Mouse (Mus musculus) midbrain, embryonic 15.5 days (tissue): ENCODE measurements around the gene Mtch2. TPM values are rescaled to one million over a fixed set of nuclear protein-coding genes. Genes with fewer than 3 reads are reported as not detected.
A peak's percentile ranks its signal among the peaks of the same experiment; 100 is the strongest.
"Not testable (repeated sequence)": the region's sequence is repeated elsewhere in the genome, so short reads cannot be mapped to it uniquely, and the experiment has no call there.

Experiments used
- ATAC-seq: fragments of 200-750 bp; cut with Nextera tagmentation; replicated peaks from 2 replicates; pipeline ENCODE4 v1.8.0; 2017; ENCODE audit warnings: moderate TSS enrichment
- H3K27ac ChIP-seq: fragments of 300-500 bp; sonication (generic); 2 replicates; pipeline ENCODE4 v1.5.1; 2015; ENCODE audit warnings: mild to moderate bottlenecking, inconsistent platforms
- H3K27me3 ChIP-seq: fragments of 300-500 bp; sonication (generic); replicated peaks from 2 replicates; pipeline ENCODE4 v1.6.1; 2015; ENCODE audit warnings: inconsistent platforms
- H3K36me3 ChIP-seq: fragments of 300-500 bp; sonication (generic); replicated peaks from 2 replicates; pipeline ENCODE4 v1.6.1; 2015; ENCODE audit warnings: inconsistent platforms
- H3K4me1 ChIP-seq: fragments of 300-500 bp; sonication (generic); 2 replicates; pipeline ENCODE4 v1.6.1; 2015; ENCODE audit warnings: inconsistent platforms
- H3K4me2 ChIP-seq: fragments of 300-500 bp; sonication (generic); 2 replicates; pipeline ENCODE4 v1.6.1; 2015; ENCODE audit warnings: inconsistent platforms, mild to moderate bottlenecking, moderate library complexity
- H3K4me3 ChIP-seq: fragments of 300-500 bp; sonication (generic); 2 replicates; pipeline ENCODE4 v1.5.1; 2015; ENCODE audit warnings: mild to moderate bottlenecking, inconsistent platforms
- H3K9ac ChIP-seq: fragments of 300-500 bp; sonication (generic); 2 replicates; pipeline ENCODE4 v1.6.1; 2015; ENCODE audit warnings: mild to moderate bottlenecking, inconsistent platforms
- H3K9me3 ChIP-seq: fragments of 300-500 bp; sonication (generic); 2 replicates; pipeline ENCODE4 v1.6.1; 2016; ENCODE audit warnings: inconsistent platforms
- WGBS: fragments of 180-500 bp; shearing (Covaris S2); methylation state at CpG from one replicate; pipeline ENCODE4 v1.1.7; 2015; ENCODE audit warnings: mixed read lengths; 5-methylcytosine and 5-hydroxymethylcytosine counted together
- polyA plus RNA-seq: library from polyadenylated mRNA; unstranded; fragments of >200 nt; fragmentation: Nextera tagmentation; extraction: Ambion mirVana; gene quantifications from 2 replicates; pipeline ENCODE4 v1.2.1, GENCODE M21; 2015

Mtch2 gene
- polyA plus RNA-seq, result 242 and 250 TPM in 2 replicates

- peak; percentile 96 for ATAC-seq
- H3K9me3 ChIP-seq, result no peaks in the 10 kb centered on the region
- peaks cover 16% of the 10 kb centered on the region for H3K36me3 ChIP-seq
- H3K27me3 ChIP-seq, result 0 out of 2 replicates have a peak, but pooled peaks cover 2% of the 10 kb centered on the region
- peak within 1 kb of the TSS; percentile 89 for H3K4me3 ChIP-seq
- H3K27ac ChIP-seq, result peak within 1 kb of the TSS; percentile 92
- peak within 1 kb of the TSS; percentile 66 for H3K4me2 ChIP-seq
- WGBS, result under 1% methylated on average over 67 of the region's 67 CpGs
- peak within 1 kb of the TSS; percentile 93 for H3K9ac ChIP-seq
- peaks cover 34% of the 10 kb centered on the region for H3K4me1 ChIP-seq
These were observed at the start of gene Mtch2 for GRCm38 (mm10) chr2:90846955-90847680. Gene Mtch2 (plus strand): TSS chr2:90847155.

GRCm38 (mm10) chr2:90808241-90809126 is 38.5 kb upstream of the Mtch2 start:
- H3K4me1 ChIP-seq, result no peaks in the 10 kb centered on the region
- H3K9ac ChIP-seq, result no peak overlapping the region
- H3K4me2 ChIP-seq, result no peak overlapping the region
- H3K36me3 ChIP-seq, result no peaks in the 10 kb centered on the region
- 88% methylated on average over 6 of the region's 6 CpGs for WGBS
- no peak overlapping the region for H3K4me3 ChIP-seq
- no peak overlapping the region for H3K27ac ChIP-seq
- ATAC-seq, result no peak
- no peaks in the 10 kb centered on the region for H3K27me3 ChIP-seq
- no peaks in the 10 kb centered on the region for H3K9me3 ChIP-seq

GRCm38 (mm10) chr2:90810751-90811150 is 36.2 kb upstream of the Mtch2 start:
- Histone ChIP-seq H3K27me3 (no peaks in the 10 kb centered on the region), H3K4me2 (no peak overlapping the region), H3K9ac (no peak overlapping the region), H3K4me3 (no peak overlapping the region), H3K27ac (no peak overlapping the region), H3K4me1 (no peaks in the 10 kb centered on the region), H3K36me3 (no peaks in the 10 kb centered on the region), H3K9me3 (no peaks in the 10 kb centered on the region)
- WGBS, result 86% methylated on average over 8 of the region's 8 CpGs
- ATAC-seq, result no peak

GRCm38 (mm10) chr2:90815266-90815665 is 31.7 kb upstream of the Mtch2 start:
- no peaks in the 10 kb centered on the region for H3K27me3 ChIP-seq
- WGBS, result 81% methylated on average over 2 of the region's 2 CpGs
- no peak overlapping the region for H3K4me3 ChIP-seq
- no peak for ATAC-seq
- no peak overlapping the region for H3K9ac ChIP-seq
- no peak overlapping the region for H3K27ac ChIP-seq
- H3K4me1 ChIP-seq, result no peaks in the 10 kb centered on the region
- no peaks in the 10 kb centered on the region for H3K36me3 ChIP-seq
- no peaks in the 10 kb centered on the region for H3K9me3 ChIP-seq
- no peak overlapping the region for H3K4me2 ChIP-seq

GRCm38 (mm10) chr2:90816144-90816543 is 30.8 kb upstream of the Mtch2 start:
- Histone ChIP-seq H3K9ac (no peak overlapping the region), H3K4me3 (no peak overlapping the region), H3K9me3 (no peaks in the 10 kb centered on the region), H3K27me3 (no peaks in the 10 kb centered on the region), H3K4me1 (no peaks in the 10 kb centered on the region), H3K4me2 (no peak overlapping the region), H3K27ac (no peak overlapping the region), H3K36me3 (no peaks in the 10 kb centered on the region)
- no peak for ATAC-seq
- 81% methylated on average over 4 of the region's 4 CpGs for WGBS

- 97% methylated on average over 3 of the region's 3 CpGs for WGBS
- H3K9me3 ChIP-seq, result no peaks in the 10 kb centered on the region
- H3K4me2 ChIP-seq, result no peak overlapping the region
- no peak overlapping the region for H3K4me3 ChIP-seq
- ATAC-seq, result no peak
- no peaks in the 10 kb centered on the region for H3K36me3 ChIP-seq
- no peaks in the 10 kb centered on the region for H3K27me3 ChIP-seq
- H3K4me1 ChIP-seq, result no peaks in the 10 kb centered on the region
- no peak overlapping the region for H3K27ac ChIP-seq
- H3K9ac ChIP-seq, result no peak overlapping the region
These were observed 28.2 kb upstream of the Mtch2 start for GRCm38 (mm10) chr2:90818710-90819109.

- Histone ChIP-seq H3K27me3 (no peaks in the 10 kb centered on the region), H3K4me3 (no peak overlapping the region), H3K4me2 (no peak overlapping the region), H3K9me3 (no peaks in the 10 kb centered on the region), H3K9ac (no peak overlapping the region), H3K27ac (no peak overlapping the region), H3K36me3 (no peaks in the 10 kb centered on the region), H3K4me1 (no peaks in the 10 kb centered on the region)
- WGBS, result 80% methylated on average over 3 of the region's 3 CpGs
- ATAC-seq, result no peak
These were observed 26.1 kb upstream of the Mtch2 start for GRCm38 (mm10) chr2:90820894-90821293.

GRCm38 (mm10) chr2:90822978-90823377 is 24.0 kb upstream of the Mtch2 start:
- Histone ChIP-seq H3K4me3 (no peak overlapping the region), H3K9me3 (no peaks in the 10 kb centered on the region), H3K4me2 (no peak overlapping the region), H3K4me1 (no peaks in the 10 kb centered on the region), H3K36me3 (no peaks in the 10 kb centered on the region), H3K27me3 (no peaks in the 10 kb centered on the region), H3K9ac (no peak overlapping the region), H3K27ac (no peak overlapping the region)
- 89% methylated on average over 2 of the region's 2 CpGs for WGBS
- no peak for ATAC-seq

- no peaks in the 10 kb centered on the region for H3K9me3 ChIP-seq
- no peak overlapping the region for H3K4me3 ChIP-seq
- no peak overlapping the region for H3K27ac ChIP-seq
- ATAC-seq, result no peak
- WGBS, result 93% methylated on average over 6 of the region's 6 CpGs
- H3K36me3 ChIP-seq, result no peaks in the 10 kb centered on the region
- no peaks in the 10 kb centered on the region for H3K4me1 ChIP-seq
- no peak overlapping the region for H3K4me2 ChIP-seq
- H3K27me3 ChIP-seq, result no peaks in the 10 kb centered on the region
- no peak overlapping the region for H3K9ac ChIP-seq
These were observed 23.2 kb upstream of the Mtch2 start for GRCm38 (mm10) chr2:90823781-90824180.

- not testable (repeated sequence) for ATAC-seq
These were observed 22.4 kb upstream of the Mtch2 start for GRCm38 (mm10) chr2:90824528-90824927.

GRCm38 (mm10) chr2:90825515-90826172 is 21.3 kb upstream of the Mtch2 start:
- H3K9ac ChIP-seq, result no peak overlapping the region
- H3K27me3 ChIP-seq, result no peaks in the 10 kb centered on the region
- H3K4me2 ChIP-seq, result no peak overlapping the region
- no peaks in the 10 kb centered on the region for H3K36me3 ChIP-seq
- H3K27ac ChIP-seq, result no peak overlapping the region
- no peak for ATAC-seq
- H3K4me3 ChIP-seq, result no peak overlapping the region
- WGBS, result 85% methylated on average over 11 of the region's 11 CpGs
- no peaks in the 10 kb centered on the region for H3K4me1 ChIP-seq
- no peaks in the 10 kb centered on the region for H3K9me3 ChIP-seq

More at GRCm38 (mm10) chr2:90824528-90824927, 22.4 kb upstream of the Mtch2 start:
- not testable (repeated sequence) for H3K36me3 ChIP-seq, H3K4me2 ChIP-seq, H3K9ac ChIP-seq, H3K27me3 ChIP-seq, H3K4me3 ChIP-seq, H3K9me3 ChIP-seq, H3K27ac ChIP-seq, H3K4me1 ChIP-seq
- 91% methylated on average over 10 of the region's 10 CpGs for WGBS

- Histone ChIP-seq H3K27ac (no peak overlapping the region), H3K4me1 (no peaks in the 10 kb centered on the region), H3K27me3 (no peaks in the 10 kb centered on the region), H3K4me2 (no peak overlapping the region), H3K9ac (no peak overlapping the region), H3K4me3 (no peak overlapping the region), H3K36me3 (no peaks in the 10 kb centered on the region), H3K9me3 (no peaks in the 10 kb centered on the region)
- ATAC-seq, result no peak
- WGBS, result 78% methylated on average over 7 of the region's 7 CpGs
These were observed 18.2 kb upstream of the Mtch2 start for GRCm38 (mm10) chr2:90828739-90829138.
